Mouse (Mus musculus) kidney, adult 2 months (tissue): ENCODE measurements at regions not wholly inside any gene's neighbourhood (a gene's known extent, or its start where the extent isn't known, plus 50 kb on each side); places are given as distances from the start of the nearest gene placed in this dataset.

Experiments
- CTCF ChIP-seq: fragments of 200-500 bp; conservative IDR thresholded peaks from 2 replicates; pipeline ENCODE4 v1.5.1; 2011; ENCODE audit warnings: low read depth, mild to moderate bottlenecking, control low read depth, low read length, moderate library complexity, mixed read lengths; ENCODE audit not compliant: insufficient read depth, insufficient read length
- POLR2A ChIP-seq: fragments of 200-500 bp; IDR thresholded peaks from one replicate; pipeline ENCODE4 v1.6.1; 2011; ENCODE audit warnings: low read depth, low read length, control low read depth

DNA sequence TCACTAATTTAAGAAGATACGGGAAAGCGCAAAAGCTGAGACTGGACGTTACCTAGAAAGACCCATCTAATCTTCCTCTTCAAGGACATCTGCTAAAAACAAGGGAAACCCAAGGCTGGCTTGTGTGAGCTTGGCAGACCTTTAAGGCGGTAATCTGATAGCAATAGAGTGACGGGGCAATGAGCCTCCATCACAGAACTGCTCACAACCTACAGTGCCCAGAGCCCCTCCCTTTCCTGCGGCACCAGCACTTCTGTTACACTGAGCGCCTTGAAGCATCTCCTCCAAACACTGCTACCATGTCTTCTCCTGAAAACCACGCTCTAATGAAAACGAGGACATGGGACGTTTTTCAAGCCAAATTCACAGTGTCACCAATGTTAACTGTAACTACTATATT is 172.1 kb upstream of the Smim15 start:
- TF ChIP-seq CTCF = no peak
- no peak for TF ChIP-seq POLR2A
